Mouse (Mus musculus) left cerebral cortex, adult 9 months (tissue): ENCODE measurements at regions not wholly inside any gene's neighbourhood (a gene's known extent, or its start where the extent isn't known, plus 50 kb on each side); places are given as distances from the start of the nearest gene placed in this dataset.

Experiments used
- DNase-seq, 2 experiments: peaks; one replicate each; pipeline ENCODE4 v3.0.0; 2022; ENCODE audit warnings: low spot score in 2 of 2

GRCm38 (mm10) chr4:55937833-55938232, 405.6 kb upstream of the Klf4 start:
- DNase-seq, result no peak

- peak in 1 of 2 experiments; percentile 14 for DNase-seq
These were observed 397.0 kb upstream of the Klf4 start for GRCm38 (mm10) chr4:55929141-55929782.

- DNase-seq, result peak in 1 of 2 experiments; percentile 24
These were observed 396.4 kb upstream of the Klf4 start for GRCm38 (mm10) chr4:55928670-55929069.

GRCm38 (mm10) chr4:55928196-55928595, 395.9 kb upstream of the Klf4 start:
- no peak for DNase-seq

- DNase-seq, result no peak
These were observed 395.1 kb upstream of the Klf4 start for GRCm38 (mm10) chr4:55927391-55927790.

- DNase-seq, result no peak
These were observed 392.7 kb upstream of the Klf4 start for GRCm38 (mm10) chr4:55924974-55925373.

- DNase-seq, result no peak
These were observed 389.0 kb upstream of the Klf4 start for GRCm38 (mm10) chr4:55921217-55921616.

- no peak for DNase-seq
These were observed 362.0 kb upstream of the Klf4 start for GRCm38 (mm10) chr4:55894116-55894885.

GRCm38 (mm10) chr4:55891656-55892055, 359.4 kb upstream of the Klf4 start:
- no peak for DNase-seq

GRCm38 (mm10) chr4:55887581-55887980, 355.3 kb upstream of the Klf4 start:
- no peak for DNase-seq

- no peak for DNase-seq
These were observed 350.3 kb upstream of the Klf4 start for GRCm38 (mm10) chr4:55882541-55882940.

- peak in 1 of 2 experiments; percentile 9 for DNase-seq
These were observed 343.0 kb upstream of the Klf4 start for GRCm38 (mm10) chr4:55875304-55875703.

- no peak for DNase-seq
These were observed 342.6 kb upstream of the Klf4 start for GRCm38 (mm10) chr4:55874875-55875274.

GRCm38 (mm10) chr4:55874276-55874675, 342.0 kb upstream of the Klf4 start:
- DNase-seq, result no peak

GRCm38 (mm10) chr4:55860055-55860454, 327.8 kb upstream of the Klf4 start:
- DNase-seq, result no peak

GRCm38 (mm10) chr4:55859211-55859761, 327.0 kb upstream of the Klf4 start:
- no peak for DNase-seq

GRCm38 (mm10) chr4:55851430-55851829, 319.2 kb upstream of the Klf4 start:
- DNase-seq, result no peak

- no peak for DNase-seq
These were observed 318.8 kb upstream of the Klf4 start for GRCm38 (mm10) chr4:55851027-55851426.

GRCm38 (mm10) chr4:55843727-55844401, 311.6 kb upstream of the Klf4 start:
- no peak for DNase-seq

GRCm38 (mm10) chr4:55838568-55838967, 306.3 kb upstream of the Klf4 start:
- DNase-seq, result no peak

- DNase-seq, result no peak
These were observed 291.9 kb upstream of the Klf4 start for GRCm38 (mm10) chr4:55824047-55824760.

- DNase-seq, result no peak
These were observed 291.3 kb upstream of the Klf4 start for GRCm38 (mm10) chr4:55823583-55823982.
